34 mouse cellular contexts compared by ENCODE assay signal in genomic region chr2:153005981-153006380, GRCm38 (mm10). TPM values are rescaled to one million over a fixed set of nuclear protein-coding genes. Genes with fewer than 3 reads are reported as not detected.
"Had no signal": no experiment of that assay in that cellular context is flagged by ENCODE, and none has a peak within 500 bp of the region (broad histone marks: within the 10 kb centered on the region; RNA-seq: fewer than 3 reads in every experiment).

No protein-coding gene starts in this region.

- H3K27me3 ChIP-seq: heart, embryonic 12.5 days; hindbrain, embryonic 12.5 days; intestine, embryonic 15.5 days had no signal

- H3K9ac ChIP-seq: heart, embryonic 12.5 days; hindbrain, embryonic 12.5 days; hindbrain, embryonic 14.5 days; intestine, embryonic 15.5 days; limb, embryonic 12.5 days; liver, embryonic 12.5 days; liver, embryonic 14.5 days had no signal

- H3K4me3 ChIP-seq: heart, embryonic 10.5 days; heart, embryonic 12.5 days; hindbrain, embryonic 10.5 days; hindbrain, embryonic 12.5 days; intestine, embryonic 15.5 days; layer of hippocampus, adult 2 months; left cerebral cortex, adult 2 months; limb, embryonic 10.5 days; limb, embryonic 12.5 days; liver, embryonic 12.5 days had no signal

- DNase-seq: gastrocnemius, postnatal 14 days; gastrocnemius, postnatal 36 days; heart, adult 11 months; heart, postnatal 10 days; heart, postnatal 4 days; kidney, adult 18-20 months; kidney, adult 8-10 months; kidney, postnatal 10 days; kidney, postnatal 25 days; kidney, postnatal 4 days had no signal

- H3K4me1 ChIP-seq: heart, embryonic 10.5 days; heart, embryonic 12.5 days; intestine, embryonic 15.5 days; limb, embryonic 10.5 days; limb, embryonic 12.5 days; liver, embryonic 12.5 days had no signal

- H3K4me2 ChIP-seq: heart, embryonic 12.5 days; hindbrain, embryonic 12.5 days; hindbrain, embryonic 14.5 days; intestine, embryonic 15.5 days; limb, embryonic 12.5 days; liver, embryonic 12.5 days had no signal

- H3K9me3 ChIP-seq: heart, embryonic 10.5 days; heart, embryonic 12.5 days; hindbrain, embryonic 10.5 days; hindbrain, embryonic 12.5 days; intestine, embryonic 15.5 days; limb, embryonic 10.5 days; limb, embryonic 12.5 days; liver, embryonic 12.5 days had no signal

- H3K27ac ChIP-seq: heart, embryonic 10.5 days; hindbrain, embryonic 10.5 days; hindbrain, embryonic 12.5 days; hindbrain, embryonic 14.5 days; intestine, embryonic 15.5 days; layer of hippocampus, adult 2 months; left cerebral cortex, adult 2 months; limb, embryonic 10.5 days; limb, embryonic 12.5 days; liver, embryonic 12.5 days; liver, embryonic 14.5 days had no signal

- ATAC-seq: hindbrain, embryonic 16.5 days; inflammation-experienced regulatory T-cells, adult 6 months; intestine, embryonic 15.5 days; intestine, postnatal 0 days; liver, embryonic 12.5 days had no signal

RNA-seq across cellular contexts. Expression of gene Xkr7, which starts 25.7 kb away (rescaled TPM):
- total RNA-seq: gastrocnemius, adult 18-20 months; gastrocnemius, adult 8-10 months; gastrocnemius, postnatal 36 days; heart, adult 8-10 months; heart, postnatal 10 days; heart, postnatal 25 days; heart, postnatal 4 days; liver, adult 2 months had no signal
- polyA plus RNA-seq: heart, embryonic 10.5 days; heart, embryonic 12.5 days; heart, embryonic 14.5 days; heart, embryonic 16.5 days; inflammation-experienced regulatory T-cells, adult 6 months; intestine, postnatal 0 days; kidney, embryonic 14.5 days; kidney, embryonic 16.5 days; limb, embryonic 10.5 days; limb, embryonic 12.5 days; liver, adult 2 months; liver, embryonic 12.5 days; liver, embryonic 14.5 days had no signal

RNA-seq across cellular contexts. Expression of gene Ttll9, which starts 43.7 kb away (rescaled TPM):
- total RNA-seq: gastrocnemius, adult 18-20 months; gastrocnemius, adult 8-10 months; gastrocnemius, postnatal 14 days; gastrocnemius, postnatal 36 days; heart, adult 8-10 months; heart, postnatal 10 days; heart, postnatal 25 days; heart, postnatal 4 days; liver, adult 2 months had no signal

RNA-seq across cellular contexts. Expression of gene Dusp15, which starts 54.5 kb away (rescaled TPM):
- total RNA-seq: heart, adult 8-10 months; liver, adult 2 months had no signal
- polyA plus RNA-seq: heart, embryonic 14.5 days; inflammation-experienced regulatory T-cells, adult 6 months; liver, adult 2 months; liver, embryonic 12.5 days had no signal

RNA-seq across cellular contexts. Expression of gene Ccm2l, which starts 59.8 kb away (rescaled TPM):
- polyA plus RNA-seq: inflammation-experienced regulatory T-cells, adult 6 months had no signal
